Mouse (Mus musculus) midbrain, embryonic 14.5 days (tissue): ENCODE measurements at regions not wholly inside any gene's neighbourhood (a gene's known extent, or its start where the extent isn't known, plus 50 kb on each side); places are given as distances from the start of the nearest gene placed in this dataset.
"Not testable (repeated sequence)": the region's sequence is repeated elsewhere in the genome, so short reads cannot be mapped to it uniquely, and the experiment has no call there.

Experiments used
- ATAC-seq: fragments of 200-750 bp; cut with Nextera tagmentation; 2 replicates; pipeline ENCODE4 v1.8.0; 2017; ENCODE audit warnings: moderate number of reproducible peaks, moderate library complexity; ENCODE audit not compliant: low FRiP score, low TSS enrichment
- DNase-seq: peaks from one replicate; pipeline ENCODE4 v3.0.0-alpha.2; 2015
- H3K27ac ChIP-seq: fragments of 300-500 bp; sonication (generic); replicated peaks from 2 replicates; pipeline ENCODE4 v1.5.1; 2014; ENCODE audit warnings: mild to moderate bottlenecking, low read depth, low read length, moderate library complexity
- H3K27me3 ChIP-seq: fragments of 300-500 bp; sonication (generic); 2 replicates; pipeline ENCODE4 v1.6.1; 2014; ENCODE audit warnings: low read length, control low read depth, mixed read lengths; ENCODE audit not compliant: control insufficient read depth, insufficient read depth
- H3K36me3 ChIP-seq: fragments of 300-500 bp; sonication (generic); 2 replicates; pipeline ENCODE4 v1.6.1; 2014; ENCODE audit warnings: low read length, control low read depth; ENCODE audit not compliant: control insufficient read depth, insufficient read depth
- H3K4me1 ChIP-seq: fragments of 300-500 bp; sonication (generic); 2 replicates; pipeline ENCODE4 v1.6.1; 2014; ENCODE audit warnings: mild to moderate bottlenecking, antibody characterized with exemption, low read length, control low read depth; ENCODE audit not compliant: control insufficient read depth, insufficient read depth
- H3K4me2 ChIP-seq: fragments of 300-500 bp; sonication (generic); 2 replicates; pipeline ENCODE4 v1.6.1; 2014; ENCODE audit warnings: mild to moderate bottlenecking, low read length, moderate library complexity
- H3K4me3 ChIP-seq: fragments of 300-500 bp; sonication (generic); replicated peaks from 2 replicates; pipeline ENCODE4 v1.5.1; 2014; ENCODE audit warnings: low read depth, low read length
- H3K9ac ChIP-seq: fragments of 300-500 bp; sonication (generic); replicated peaks from 2 replicates; pipeline ENCODE4 v1.6.1; 2014; ENCODE audit warnings: mild to moderate bottlenecking, low read length, moderate library complexity
- H3K9me3 ChIP-seq: fragments of 300-500 bp; sonication (generic); 2 replicates; pipeline ENCODE4 v1.6.1; 2016; ENCODE audit warnings: low read length, control low read depth, mixed read lengths; ENCODE audit not compliant: control insufficient read depth
- WGBS: fragments of 180-500 bp; shearing (Covaris S2); extraction: QIAGEN DNeasy Blood & Tissue Kit; methylation state at CpG from one replicate; pipeline ENCODE4 v1.1.7; 2014; 5-methylcytosine and 5-hydroxymethylcytosine counted together

- no peak overlapping the region for H3K4me3 ChIP-seq
- H3K27ac ChIP-seq = peak overlapping the region; percentile 28
- H3K4me2 ChIP-seq = no peak overlapping the region
- H3K9ac ChIP-seq = no peak overlapping the region
- WGBS = 67% methylated on average over 14 of the region's 14 CpGs
- no peaks in the 10 kb centered on the region for H3K36me3 ChIP-seq
- no peaks in the 10 kb centered on the region for H3K27me3 ChIP-seq
- no peaks in the 10 kb centered on the region for H3K9me3 ChIP-seq
- DNase-seq (peak; percentile 41), ATAC-seq (no peak)
- 0 out of 2 replicates have a peak, but pooled peaks cover 6% of the 10 kb centered on the region for H3K4me1 ChIP-seq
Observed at GRCm38 (mm10) chr13:111309848-111310692, 55.3 kb downstream of the Actbl2 start.

DNA sequence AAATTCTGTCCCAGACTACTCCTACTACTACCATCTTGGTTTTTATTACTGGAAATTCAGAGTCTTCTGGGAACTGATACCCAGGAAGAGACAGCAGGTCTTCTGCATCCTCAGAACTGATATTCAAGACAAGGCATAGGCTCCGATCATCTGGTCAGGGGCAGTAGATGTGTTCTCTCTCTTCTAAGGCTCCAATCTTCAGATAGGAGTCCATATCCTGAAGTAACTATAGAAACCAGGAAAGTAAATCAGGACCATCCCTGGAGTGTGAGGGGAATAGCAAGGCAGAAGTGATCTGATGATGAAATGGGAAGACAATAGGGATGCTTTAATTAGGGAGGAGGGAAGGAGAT is 55.9 kb downstream of the Actbl2 start:
- no peak for ATAC-seq
- H3K4me1 ChIP-seq = 0 out of 2 replicates have a peak, but pooled peaks cover 6% of the 10 kb centered on the region
- H3K9me3 ChIP-seq = no peaks in the 10 kb centered on the region
- no peaks in the 10 kb centered on the region for H3K27me3 ChIP-seq
- H3K27ac ChIP-seq = 0 out of 2 replicates have a peak overlapping the region, but pooled peaks have one; percentile 28
- no peaks in the 10 kb centered on the region for H3K36me3 ChIP-seq
- H3K4me3 ChIP-seq = no peak overlapping the region
- 89% methylated on average over 1 of the region's 1 CpGs for WGBS
- H3K9ac ChIP-seq = no peak overlapping the region
- DNase-seq = no peak
- H3K4me2 ChIP-seq = no peak overlapping the region

DNA sequence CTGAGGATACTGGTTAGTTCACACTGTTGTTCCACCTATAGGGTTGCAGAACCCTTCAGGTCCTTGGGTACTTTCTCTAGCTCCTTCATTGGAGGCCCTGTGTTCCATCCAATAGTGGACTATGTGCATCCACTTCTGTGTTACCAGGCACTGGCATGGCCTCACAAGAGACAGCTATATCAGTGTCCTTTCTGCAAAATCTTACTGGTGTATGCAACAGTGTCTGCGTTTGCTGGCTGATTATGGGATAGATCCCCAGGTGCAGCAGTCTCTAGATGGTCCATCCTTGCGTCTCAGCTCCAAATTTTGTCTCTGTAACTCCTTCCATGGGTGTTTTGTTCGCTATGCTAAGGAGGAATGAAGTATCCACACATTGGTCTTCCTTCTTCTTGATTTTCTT is 58.7 kb downstream of the Actbl2 start:
- H3K4me1 ChIP-seq, H3K4me3 ChIP-seq, H3K36me3 ChIP-seq, ATAC-seq, H3K27ac ChIP-seq, H3K9ac ChIP-seq, H3K4me2 ChIP-seq, DNase-seq, H3K9me3 ChIP-seq, H3K27me3 ChIP-seq: not testable (repeated sequence)
- 89% methylated on average over 3 of the region's 3 CpGs for WGBS

DNA sequence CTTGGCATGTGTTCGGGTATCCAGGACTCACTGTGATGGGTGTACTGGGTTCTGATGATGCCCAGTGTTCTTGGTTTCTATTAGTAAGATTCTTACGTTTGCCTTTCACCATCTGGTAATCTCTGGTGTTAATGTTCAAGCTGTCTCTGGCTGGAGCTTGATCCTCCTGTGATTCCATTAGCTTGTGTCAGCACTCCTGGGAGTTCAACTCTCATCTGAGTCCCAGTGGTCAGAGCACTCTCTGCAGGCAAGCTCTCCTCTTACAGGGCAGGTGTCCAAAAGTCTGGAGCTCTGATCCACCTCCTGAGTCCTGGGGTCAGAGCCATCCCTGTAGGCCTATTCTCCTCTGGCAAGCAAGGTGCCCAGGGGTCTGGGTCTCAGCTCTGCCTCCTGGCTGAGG is 63.1 kb downstream of the Actbl2 start:
- not testable (repeated sequence) for H3K9ac ChIP-seq, ATAC-seq, H3K4me1 ChIP-seq, H3K4me2 ChIP-seq, H3K36me3 ChIP-seq, H3K27me3 ChIP-seq, H3K9me3 ChIP-seq, DNase-seq, H3K4me3 ChIP-seq, H3K27ac ChIP-seq
- 89% methylated on average over 2 of the region's 2 CpGs for WGBS

DNA sequence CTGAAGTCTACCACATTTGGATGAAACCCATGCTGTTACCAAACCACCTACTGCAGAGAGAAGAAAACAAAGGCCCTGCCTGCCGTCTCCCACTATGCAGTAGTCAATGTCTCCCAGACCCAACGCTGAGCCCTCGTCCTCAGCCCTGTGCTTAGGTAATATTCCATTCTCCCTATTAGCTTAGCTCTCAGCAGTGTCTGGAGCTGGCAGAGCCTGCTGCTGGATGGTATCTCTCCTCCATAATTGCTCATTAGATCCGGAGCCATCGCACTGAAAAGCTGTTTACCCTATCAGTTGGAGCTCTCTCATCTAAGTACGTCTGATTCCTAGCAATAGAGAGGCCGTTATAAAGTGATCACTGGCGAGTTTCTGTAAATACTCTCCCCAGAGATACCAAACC is 68.4 kb downstream of the Actbl2 start:
- WGBS = 56% methylated on average over 8 of the region's 8 CpGs
- H3K36me3 ChIP-seq = no peaks in the 10 kb centered on the region
- no peaks in the 10 kb centered on the region for H3K27me3 ChIP-seq
- DNase-seq = peak; percentile 30
- H3K27ac ChIP-seq = 0 out of 2 replicates have a peak overlapping the region, but pooled peaks have one; percentile 20
- no peaks in the 10 kb centered on the region for H3K4me1 ChIP-seq
- no peak overlapping the region for H3K9ac ChIP-seq
- H3K4me2 ChIP-seq = no peak overlapping the region
- no peak for ATAC-seq
- H3K4me3 ChIP-seq = no peak overlapping the region
- H3K9me3 ChIP-seq = no peaks in the 10 kb centered on the region

DNA sequence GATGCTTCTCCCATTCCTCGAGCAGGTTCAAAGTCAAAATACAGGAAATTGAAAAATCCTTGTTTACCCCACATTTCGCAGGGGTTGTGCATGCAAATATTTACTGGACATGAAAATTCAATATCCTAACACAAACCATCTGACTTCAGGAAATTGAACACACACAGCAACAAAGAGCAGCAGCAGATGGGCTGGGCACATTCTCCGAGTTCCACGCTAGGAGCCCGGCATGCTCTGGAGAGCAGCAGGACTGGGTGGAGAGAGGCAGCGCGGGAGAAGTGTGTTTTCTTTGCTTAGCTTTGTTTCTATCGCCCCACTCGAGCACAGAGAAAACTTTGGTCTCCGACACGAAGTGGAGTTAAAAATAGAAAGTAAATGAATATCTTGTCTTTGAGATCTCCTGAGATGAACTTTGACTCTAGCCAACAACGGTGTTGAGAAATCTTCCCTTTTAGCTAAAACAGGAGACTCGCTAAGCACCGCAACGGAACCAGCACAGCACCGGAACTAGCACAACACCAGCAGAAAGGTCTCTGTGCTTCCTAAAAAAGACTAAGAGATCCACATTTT is 71.4 kb downstream of the Actbl2 start:
- DNase-seq (no peak), ATAC-seq (no peak)
- WGBS = 90% methylated on average over 16 of the region's 16 CpGs
- Histone ChIP-seq H3K4me2 (no peak overlapping the region), H3K27ac (no peak overlapping the region), H3K9me3 (no peaks in the 10 kb centered on the region), H3K9ac (no peak overlapping the region), H3K27me3 (no peaks in the 10 kb centered on the region), H3K4me3 (no peak overlapping the region), H3K4me1 (no peaks in the 10 kb centered on the region), H3K36me3 (no peaks in the 10 kb centered on the region)

- Histone ChIP-seq H3K36me3 (no peaks in the 10 kb centered on the region), H3K4me1 (no peaks in the 10 kb centered on the region), H3K9ac (no peak overlapping the region), H3K27ac (no peak overlapping the region), H3K4me3 (no peak overlapping the region), H3K27me3 (no peaks in the 10 kb centered on the region), H3K9me3 (no peaks in the 10 kb centered on the region), H3K4me2 (no peak overlapping the region)
- DNase-seq (no peak), ATAC-seq (no peak)
- WGBS = 73% methylated on average over 3 of the region's 3 CpGs
Observed at GRCm38 (mm10) chr13:111333035-111333434, 78.2 kb downstream of the Actbl2 start.

DNA sequence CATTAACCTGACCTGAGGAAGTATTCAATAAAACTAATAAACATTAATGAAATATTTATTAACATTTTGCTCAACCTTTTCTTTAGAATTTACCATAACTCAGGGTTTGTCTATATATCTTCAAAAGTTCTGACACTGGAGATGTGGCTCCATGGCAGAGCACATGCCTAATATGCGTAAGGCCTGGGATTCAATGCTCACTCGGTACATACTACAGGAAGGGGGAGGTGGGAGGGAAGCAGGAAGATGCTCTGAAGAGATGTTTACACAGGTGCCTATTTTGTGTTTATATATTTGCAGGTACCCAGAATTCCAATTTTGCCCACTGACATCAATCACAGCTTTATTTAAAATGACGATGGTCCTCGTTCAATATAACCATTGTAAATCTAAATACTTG is 79.0 kb downstream of the Actbl2 start:
- Histone ChIP-seq H3K27ac (no peak overlapping the region), H3K9ac (no peak overlapping the region), H3K4me1 (no peaks in the 10 kb centered on the region), H3K36me3 (no peaks in the 10 kb centered on the region), H3K9me3 (no peaks in the 10 kb centered on the region), H3K4me3 (no peak overlapping the region), H3K27me3 (no peaks in the 10 kb centered on the region), H3K4me2 (no peak overlapping the region)
- no peak for ATAC-seq
- 96% methylated on average over 4 of the region's 4 CpGs for WGBS
- no peak for DNase-seq
